Mouse (Mus musculus): ENCODE measurements around the gene Nmnat3. TPM values are rescaled to one million over a fixed set of nuclear protein-coding genes. Genes with fewer than 3 reads are reported as not detected.

Gene Nmnat3
- total RNA-seq, 2 experiments from 2014 or later, result 11.5 to 11.7 TPM

- DNase-seq, result no peak
- intact Hi-C loops (cut with DNase I), result no loop called here
Observed at GRCm38 (mm10) chr9:98450976-98451375, 163.7 kb downstream of the Nmnat3 start.

GRCm38 (mm10) chr9:98466709-98467108 is 179.5 kb downstream of the Nmnat3 start:
- intact Hi-C loops (cut with DNase I), result no loop called here
- DNase-seq, result no peak

Other genes starting within 250 kb of the Nmnat3 start
- 1 to 10 TPM; 1.2 to 1.5 TPM for gene Rbp1, start 135.5 kb downstream of the Nmnat3 start, total RNA-seq (2021)
- not detected for gene Rbp2, start 198.7 kb downstream of the Nmnat3 start, total RNA-seq (2021)